8 mouse cellular contexts compared by ENCODE assay signal in the genomic region with DNA sequence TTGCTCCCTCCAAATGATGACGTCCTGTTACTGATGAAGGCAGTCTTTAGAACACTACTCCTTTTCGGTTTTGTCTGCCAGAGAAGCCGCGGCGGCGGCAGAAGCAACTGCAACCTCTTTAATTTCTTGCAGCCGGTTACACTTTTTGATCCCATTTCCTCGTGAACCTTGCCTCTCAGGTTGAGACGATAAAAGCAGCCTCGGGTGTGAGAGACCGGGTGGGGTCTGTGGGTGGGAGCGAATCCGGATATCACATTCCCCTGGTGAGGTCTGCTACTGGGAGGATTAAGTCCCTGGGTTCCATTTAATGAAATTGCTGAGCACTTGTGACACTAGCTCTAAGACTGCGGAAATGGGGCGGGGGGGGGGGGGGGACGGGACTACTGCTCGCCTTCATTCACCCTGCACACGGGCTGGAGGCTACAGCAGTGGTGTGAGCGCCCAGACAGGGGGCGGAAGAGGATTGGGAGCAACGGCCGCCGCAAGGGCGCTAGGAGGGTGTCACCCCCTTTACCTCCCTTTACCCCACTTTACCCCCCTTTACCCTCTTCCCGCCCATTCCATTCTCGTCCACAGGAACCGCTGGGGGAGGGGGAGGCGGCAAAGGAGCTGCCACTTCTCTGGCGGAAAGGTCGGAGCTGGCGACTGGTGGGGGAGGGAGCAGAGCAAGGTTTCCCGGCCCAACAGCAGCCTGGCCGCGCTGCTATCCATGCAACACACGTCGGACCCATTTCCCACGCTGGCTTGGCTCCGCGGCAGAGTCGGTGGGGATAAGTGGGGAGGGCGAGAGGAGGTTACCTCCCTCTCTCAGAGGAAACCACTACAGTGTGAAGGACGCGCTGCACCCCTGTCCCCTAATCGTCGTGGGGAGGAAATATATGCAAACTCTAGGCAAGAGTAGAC. TPM values are rescaled to one million over a fixed set of nuclear protein-coding genes. Genes with fewer than 3 reads are reported as not detected.
A peak's percentile ranks its signal among the peaks of the same experiment; 100 is the strongest.
DNase-seq lines count a peak whose midpoint lies in the region; ATAC-seq lines count a peak whose summit lies in the region.

No protein-coding gene starts in this region.

- peak overlapping the region; percentile 80 for H3K9ac ChIP-seq in forebrain, embryonic 16.5 days (replicated peaks; ENCODE audit: low read depth, low read length)

- under 1% methylated on average over 44 of the region's 45 CpGs for WGBS in forebrain, embryonic 16.5 days

- H3K27ac ChIP-seq in forebrain, embryonic 16.5 days (ENCODE audit: low read length): peak overlapping the region; percentile 82

- DNase-seq in ES-CJ7 (ENCODE audit: low read depth, low spot score): peak; percentile 76
- peak; percentile 27 for DNase-seq in cerebellum, adult 11-12 months
- DNase-seq in layer of hippocampus, postnatal 14 days (ENCODE audit: low spot score in 2 of 2): peak; percentile 67 to 75
- DNase-seq in lung, postnatal 10 days: peak; percentile 37
- DNase-seq in retina, postnatal 1 day: peak; percentile 84
- peak; percentile 67 for DNase-seq in urinary bladder, postnatal 14 days (ENCODE audit: low spot score)

- peaks cover 9% of the 10 kb centered on the region; the same call in 1 of the 2 replicates for H3K4me1 ChIP-seq in forebrain, embryonic 16.5 days (replicated peaks; ENCODE audit: control insufficient read depth, insufficient read depth, low read length)

- H3K4me3 ChIP-seq in forebrain, embryonic 16.5 days (replicated peaks; ENCODE audit: low read length): peak overlapping the region; percentile 79

- no peaks in the 10 kb centered on the region for H3K36me3 ChIP-seq in forebrain, embryonic 16.5 days (ENCODE audit: control insufficient read depth, insufficient read depth)

- H3K9me3 ChIP-seq in forebrain, embryonic 16.5 days (ENCODE audit: control insufficient read depth, low read length): no peaks in the 10 kb centered on the region

- peak; percentile 26 for ATAC-seq in forebrain, embryonic 16.5 days
- ATAC-seq in hematopoietic stem cell, adult 5-6 weeks (replicated peaks in 1 of 2; ENCODE audit: insufficient read depth in 1 of 2, low FRiP score in 2 of 2, low TSS enrichment in 1 of 2, low read depth in 1 of 2, poor library complexity in 2 of 2, severe bottlenecking in 2 of 2): peak; percentile 13 to 14; a peak in 3 of 4 replicates

- no peaks in the 10 kb centered on the region for H3K27me3 ChIP-seq in forebrain, embryonic 16.5 days (replicated peaks; ENCODE audit: control insufficient read depth, insufficient read depth, low read length)

- peak overlapping the region; percentile 95 for H3K4me2 ChIP-seq in forebrain, embryonic 16.5 days (ENCODE audit: low read length)

RNA-seq across cellular contexts. Expression of a gene that starts 2.9 kb away (rescaled TPM):
- 11.4 and 16.0 TPM in 2 replicates for polyA plus RNA-seq in forebrain, embryonic 16.5 days (2015; fragmentation: Nextera tagmentation; extraction: Ambion mirVana)
- 6.6 and 8.1 TPM in 2 replicates for total RNA-seq in hematopoietic stem cell, adult 5-6 weeks (2017)
- total RNA-seq in layer of hippocampus, postnatal 14 days (2021): 10 to 100 TPM; 71.9 to 76.5 TPM

Comparison
In these comparisons a context has a peak if more than half of its experiments do, and no peak if none do; other contexts are left out.
1. Peak in every context shown above with its lines: DNase-seq, ATAC-seq, H3K4me3 ChIP-seq and H3K27ac ChIP-seq.
2. DNase-seq: peak in every context shown above with its lines; median percentile 84 in retina, postnatal 1 day; 76 in ES-CJ7; 71 in layer of hippocampus, postnatal 14 days; 67 in urinary bladder, postnatal 14 days; 37 in lung, postnatal 10 days; 27 in cerebellum, adult 11-12 months.